Mouse (Mus musculus): ENCODE measurements at regions not wholly inside any gene's neighbourhood (a gene's known extent, or its start where the extent isn't known, plus 50 kb on each side); places are given as distances from the start of the nearest gene placed in this dataset.
"Not testable (repeated sequence)": the region's sequence is repeated elsewhere in the genome, so short reads cannot be mapped to it uniquely, and the experiment has no call there.

- DNase-seq (ENCODE audit: low spot score), result not testable (repeated sequence)
Measured at GRCm38 (mm10) chr9:104398484-104398883, 60.9 kb upstream of the Acpp start.

DNA sequence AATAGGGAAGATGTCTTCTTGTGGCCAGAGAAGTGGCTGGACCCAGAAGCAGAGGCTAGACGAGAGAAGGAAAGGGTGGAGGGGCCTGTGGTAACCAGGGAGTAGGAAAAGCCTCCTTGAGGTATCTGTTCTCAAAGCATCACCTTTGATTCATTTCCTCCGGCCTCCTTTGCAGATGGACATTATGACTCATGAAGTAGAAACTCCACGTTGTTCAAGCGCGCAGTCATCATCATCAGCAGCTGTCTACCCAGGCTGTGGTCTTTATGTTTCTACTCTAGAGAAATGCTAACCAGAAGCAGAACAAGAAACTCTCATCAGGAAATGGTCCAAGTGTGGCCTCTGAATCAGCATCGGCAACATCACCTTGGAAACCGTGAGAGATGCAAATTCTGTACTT is 50.3 kb upstream of the Acpp start:
- DNase-seq (ENCODE audit: low spot score), result no peak
